Mouse (Mus musculus): Measurements from ENCODE around the gene Tab1. TPM values are rescaled to one million over a fixed set of nuclear protein-coding genes. Genes with fewer than 3 reads are reported as not detected.

Tab1 gene
- polyA plus RNA-seq (2014; fragmentation: Nextera tagmentation; extraction: Ambion mirVana) = 32.2 and 34.9 TPM in 2 replicates

DNA sequence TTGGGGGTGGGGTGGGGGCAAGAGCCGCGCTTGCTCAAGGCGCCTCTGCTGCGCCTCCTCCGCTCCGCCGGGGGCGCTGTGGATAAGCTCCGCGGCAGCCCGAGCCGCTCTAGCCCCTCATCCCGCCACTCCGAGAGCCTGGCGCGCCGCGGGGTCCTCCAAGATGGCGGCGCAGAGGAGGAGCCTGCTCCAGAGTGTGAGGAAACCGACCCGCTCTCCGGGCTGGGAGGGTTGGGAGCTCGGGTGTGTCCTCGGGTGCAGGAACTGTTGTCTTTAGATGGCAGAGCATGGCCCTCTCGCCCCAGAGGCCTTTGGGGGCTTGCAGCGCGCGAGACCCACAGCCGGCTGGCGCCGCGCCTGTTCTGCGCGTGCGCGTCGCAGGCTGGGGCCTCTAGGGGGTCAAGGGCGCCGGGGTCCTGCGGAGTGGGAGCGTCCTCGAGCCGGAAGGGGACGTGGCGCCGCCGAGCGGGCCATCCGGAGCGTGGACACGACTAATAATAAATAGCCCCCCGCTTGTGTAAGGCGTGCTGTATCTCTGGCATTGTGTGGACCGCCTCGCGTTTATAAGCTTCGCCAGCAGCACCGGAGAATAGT lies at the start of gene Tab1:
Tab1 (plus strand) TSS at position 135 of the 594 bp plus-strand sequence.
- H3K4me1 ChIP-seq (ENCODE audit: control insufficient read depth, insufficient read depth, low read length) = peaks cover 27% of the 10 kb centered on the region
- H3K9me3 ChIP-seq (ENCODE audit: control insufficient read depth, low read depth, low read length) = no peaks in the 10 kb centered on the region
- peak within 1 kb of the TSS; percentile 99 for H3K27ac ChIP-seq (ENCODE audit: low read length)
- peak; percentile 92 for ATAC-seq (ENCODE audit: insufficient number of reproducible peaks, insufficient read depth, low FRiP score, low read depth)
- peak within 1 kb of the TSS; percentile 85 for H3K9ac ChIP-seq (replicated peaks; ENCODE audit: low read depth, low read length)
- H3K4me2 ChIP-seq (replicated peaks; ENCODE audit: low read depth, low read length) = peak within 1 kb of the TSS; percentile 92
- no peaks in the 10 kb centered on the region for H3K36me3 ChIP-seq (ENCODE audit: control insufficient read depth, insufficient read depth, low read length)
- WGBS = under 1% methylated on average over 49 of the region's 59 CpGs
- peak within 1 kb of the TSS; percentile 68 for H3K4me3 ChIP-seq (ENCODE audit: low read depth, low read length)
- H3K27me3 ChIP-seq (ENCODE audit: control insufficient read depth, insufficient read depth, low read length) = no peaks in the 10 kb centered on the region

DNA sequence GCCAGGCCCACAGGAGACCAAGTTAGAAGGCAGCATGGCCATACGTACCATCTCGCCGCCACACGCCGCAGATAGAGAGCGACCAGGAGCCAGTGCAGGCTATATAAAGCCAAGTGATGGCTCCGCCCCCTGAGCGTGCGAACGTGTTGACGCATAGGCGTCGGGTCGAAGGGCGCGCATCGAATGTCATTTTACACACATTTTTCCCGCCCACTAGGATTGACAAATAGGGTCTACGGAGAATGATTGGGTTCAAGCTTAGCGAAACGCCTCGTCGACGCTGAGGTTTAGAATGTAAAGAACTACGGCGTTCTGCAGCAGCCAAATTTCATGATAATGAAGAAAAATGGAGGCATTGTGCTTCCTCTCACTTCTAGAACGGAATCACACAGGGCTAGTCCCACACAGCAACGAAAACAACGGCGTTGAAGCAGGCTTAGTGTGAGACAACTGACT lies 49.6 kb upstream of the Tab1 start:
- peak overlapping the region; percentile 57 for H3K4me3 ChIP-seq (ENCODE audit: low read depth, low read length)
- peak overlapping the region; percentile 64 for H3K9ac ChIP-seq (replicated peaks; ENCODE audit: low read depth, low read length)
- H3K36me3 ChIP-seq (ENCODE audit: control insufficient read depth, insufficient read depth, low read length) = peaks cover 41% of the 10 kb centered on the region
- H3K27me3 ChIP-seq (ENCODE audit: control insufficient read depth, insufficient read depth, low read length) = no peaks in the 10 kb centered on the region
- under 1% methylated on average over 30 of the region's 30 CpGs for WGBS
- H3K4me2 ChIP-seq (replicated peaks; ENCODE audit: low read depth, low read length) = peak overlapping the region; percentile 54
- H3K27ac ChIP-seq (ENCODE audit: low read length) = peak overlapping the region; percentile 89
- peak; percentile 95 for ATAC-seq (ENCODE audit: insufficient number of reproducible peaks, insufficient read depth, low FRiP score, low read depth)
- H3K9me3 ChIP-seq (ENCODE audit: control insufficient read depth, low read depth, low read length) = no peaks in the 10 kb centered on the region
- H3K4me1 ChIP-seq (ENCODE audit: control insufficient read depth, insufficient read depth, low read length) = peaks cover 17% of the 10 kb centered on the region; the same call in 1 of the 2 replicates

DNA sequence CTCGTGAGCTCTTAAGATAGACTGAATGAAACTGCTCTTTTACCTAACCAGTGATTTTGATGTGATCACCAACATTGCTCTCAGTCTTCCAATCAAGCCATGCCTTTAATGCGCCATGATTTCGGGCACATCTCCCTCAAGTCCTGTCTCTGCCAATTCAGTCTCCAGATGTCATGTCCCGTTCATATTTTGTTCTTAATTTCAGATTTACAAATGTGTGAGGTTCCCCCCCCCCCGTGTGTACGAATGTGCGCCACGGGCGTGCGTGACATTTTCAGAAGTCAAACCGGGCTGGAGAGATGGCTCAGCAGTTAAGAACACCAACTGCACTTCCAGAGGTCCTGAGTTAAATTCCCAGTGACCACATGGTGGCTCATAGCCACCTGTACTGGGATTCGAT lies 49.2 kb upstream of the Tab1 start:
- Histone ChIP-seq H3K4me2 (replicated peaks; ENCODE audit: low read depth, low read length) (peak overlapping the region; percentile 52), H3K27me3 (ENCODE audit: control insufficient read depth, insufficient read depth, low read length) (no peaks in the 10 kb centered on the region), H3K4me3 (ENCODE audit: low read depth, low read length) (peak overlapping the region; percentile 57), H3K9me3 (ENCODE audit: control insufficient read depth, low read depth, low read length) (no peaks in the 10 kb centered on the region), H3K27ac (ENCODE audit: low read length) (peak overlapping the region; percentile 89), H3K9ac (replicated peaks; ENCODE audit: low read depth, low read length) (peak overlapping the region; percentile 39; the same call in 1 of the 2 replicates), H3K36me3 (ENCODE audit: control insufficient read depth, insufficient read depth, low read length) (peaks cover 36% of the 10 kb centered on the region), H3K4me1 (ENCODE audit: control insufficient read depth, insufficient read depth, low read length) (peaks cover 17% of the 10 kb centered on the region; the same call in 1 of the 2 replicates)
- no peak for ATAC-seq (ENCODE audit: insufficient number of reproducible peaks, insufficient read depth, low FRiP score, low read depth)
- 2% methylated on average over 12 of the region's 12 CpGs for WGBS

DNA sequence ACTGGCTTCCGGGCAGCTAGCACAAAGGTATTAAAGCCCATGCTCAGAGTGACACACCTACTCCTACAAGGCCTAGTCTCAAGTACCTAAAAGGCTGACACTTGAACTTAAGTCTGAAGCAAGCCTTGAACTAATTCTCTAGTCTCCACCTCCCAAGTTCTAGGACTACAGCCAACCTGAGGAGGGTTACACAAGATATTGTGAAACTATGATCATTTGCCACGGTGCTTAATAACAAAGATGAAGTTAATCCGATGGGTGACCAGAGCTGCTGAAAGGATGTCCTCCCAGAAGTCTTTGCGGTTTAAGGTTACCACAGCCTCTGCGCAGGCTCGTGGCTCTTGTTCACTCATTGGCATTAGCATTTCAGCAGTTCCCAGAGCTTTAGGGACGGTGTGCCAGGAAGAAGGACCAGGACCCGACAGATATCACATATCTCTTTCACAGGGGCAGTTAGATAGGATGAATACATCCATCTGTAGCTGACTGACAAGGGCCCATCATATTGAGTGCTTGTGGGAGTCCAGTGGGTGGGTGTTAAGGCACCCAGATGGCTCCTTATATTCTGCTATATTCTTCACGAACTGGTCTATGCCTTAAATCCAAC lies 45.4 kb upstream of the Tab1 start:
- peaks cover 10% of the 10 kb centered on the region; the same call in 1 of the 2 replicates for H3K27me3 ChIP-seq (ENCODE audit: control insufficient read depth, insufficient read depth, low read length)
- WGBS = 84% methylated on average over 9 of the region's 9 CpGs
- H3K4me1 ChIP-seq (ENCODE audit: control insufficient read depth, insufficient read depth, low read length) = no peaks in the 10 kb centered on the region
- H3K9ac ChIP-seq (replicated peaks; ENCODE audit: low read depth, low read length) = no peak overlapping the region
- H3K36me3 ChIP-seq (ENCODE audit: control insufficient read depth, insufficient read depth, low read length) = no peaks in the 10 kb centered on the region
- H3K4me2 ChIP-seq (replicated peaks; ENCODE audit: low read depth, low read length) = no peak overlapping the region
- no peak overlapping the region for H3K4me3 ChIP-seq (ENCODE audit: low read depth, low read length)
- H3K9me3 ChIP-seq (ENCODE audit: control insufficient read depth, low read depth, low read length) = no peaks in the 10 kb centered on the region
- ATAC-seq (ENCODE audit: insufficient number of reproducible peaks, insufficient read depth, low FRiP score, low read depth) = no peak
- no peak overlapping the region for H3K27ac ChIP-seq (ENCODE audit: low read length)

DNA sequence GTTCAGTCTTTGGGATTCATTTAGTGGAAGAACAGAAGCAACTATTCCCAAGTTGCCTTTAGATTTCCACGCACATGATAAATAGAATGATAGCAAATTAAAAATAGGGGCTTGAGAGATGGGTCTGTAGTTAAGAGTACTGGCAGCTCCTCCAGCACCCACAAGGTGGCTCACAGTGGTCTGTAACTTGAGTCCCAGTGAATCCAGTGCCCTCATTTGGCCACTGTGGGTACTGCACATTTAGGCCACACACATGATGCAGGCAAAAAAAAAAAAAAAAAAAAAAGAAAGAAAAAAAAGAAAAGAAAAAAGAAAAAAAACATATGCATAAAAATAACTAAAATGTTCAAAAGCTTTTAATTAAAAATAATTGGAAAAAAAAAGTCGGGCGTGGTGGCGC lies 44.3 kb upstream of the Tab1 start:
- Histone ChIP-seq H3K4me2 (replicated peaks; ENCODE audit: low read depth, low read length) (no peak overlapping the region), H3K27me3 (ENCODE audit: control insufficient read depth, insufficient read depth, low read length) (peaks cover 12% of the 10 kb centered on the region; the same call in 1 of the 2 replicates), H3K9ac (replicated peaks; ENCODE audit: low read depth, low read length) (no peak overlapping the region), H3K36me3 (ENCODE audit: control insufficient read depth, insufficient read depth, low read length) (no peaks in the 10 kb centered on the region), H3K9me3 (ENCODE audit: control insufficient read depth, low read depth, low read length) (no peaks in the 10 kb centered on the region), H3K4me3 (ENCODE audit: low read depth, low read length) (no peak overlapping the region), H3K4me1 (ENCODE audit: control insufficient read depth, insufficient read depth, low read length) (no peaks in the 10 kb centered on the region), H3K27ac (ENCODE audit: low read length) (no peak overlapping the region)
- no peak for ATAC-seq (ENCODE audit: insufficient number of reproducible peaks, insufficient read depth, low FRiP score, low read depth)
- 33% methylated on average over 4 of the region's 4 CpGs for WGBS

DNA sequence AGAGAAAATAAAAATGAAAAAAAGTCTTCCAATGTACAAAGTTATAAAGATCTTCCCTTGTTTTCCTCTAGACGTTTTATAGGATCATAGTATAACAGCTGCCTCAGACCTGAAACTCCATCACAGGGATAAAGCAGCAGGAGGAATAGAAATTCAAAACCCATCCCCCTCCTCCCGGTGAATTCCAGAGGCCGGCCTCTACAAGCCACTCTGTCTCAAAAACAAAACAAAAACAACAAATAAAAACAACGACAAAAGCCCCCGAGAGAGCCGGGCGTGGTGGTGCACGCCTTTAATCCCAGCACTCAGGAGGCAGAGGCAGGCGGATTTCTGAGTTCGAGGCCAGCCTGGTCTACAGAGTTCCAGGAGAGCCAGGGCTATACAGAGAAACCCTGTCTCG lies 42.8 kb upstream of the Tab1 start:
- Histone ChIP-seq H3K9me3 (ENCODE audit: control insufficient read depth, low read depth, low read length) (no peaks in the 10 kb centered on the region), H3K9ac (replicated peaks; ENCODE audit: low read depth, low read length) (no peak overlapping the region), H3K36me3 (ENCODE audit: control insufficient read depth, insufficient read depth, low read length) (no peaks in the 10 kb centered on the region), H3K4me1 (ENCODE audit: control insufficient read depth, insufficient read depth, low read length) (no peaks in the 10 kb centered on the region), H3K27ac (ENCODE audit: low read length) (no peak overlapping the region), H3K27me3 (ENCODE audit: control insufficient read depth, insufficient read depth, low read length) (peaks cover 12% of the 10 kb centered on the region; the same call in 1 of the 2 replicates), H3K4me2 (replicated peaks; ENCODE audit: low read depth, low read length) (no peak overlapping the region), H3K4me3 (ENCODE audit: low read depth, low read length) (no peak overlapping the region)
- whole genome bisulfite sequencing = 70% methylated on average over 11 of the region's 11 CpGs
- no peak for ATAC-seq (ENCODE audit: insufficient number of reproducible peaks, insufficient read depth, low FRiP score, low read depth)

DNA sequence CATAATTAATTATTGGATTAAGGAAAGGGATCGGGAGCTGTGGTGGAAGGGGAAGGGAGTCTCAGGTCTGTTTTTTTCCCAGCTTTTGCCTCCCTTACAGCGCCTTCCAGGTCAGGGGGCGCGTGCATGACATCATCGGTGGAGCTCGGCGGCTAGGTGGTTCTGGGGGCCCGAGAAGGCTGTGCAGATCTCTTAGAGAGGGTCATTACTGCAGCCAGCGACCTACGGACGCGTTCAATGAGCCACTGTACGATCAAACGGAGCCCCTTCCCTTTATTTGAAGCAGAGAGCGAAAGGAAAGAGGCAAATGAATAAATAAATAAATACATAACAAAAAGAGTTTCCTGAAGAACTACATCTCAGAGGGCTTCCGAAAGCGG lies 42.2 kb upstream of the Tab1 start:
- under 1% methylated on average over 17 of the region's 17 CpGs for whole genome bisulfite sequencing
- H3K27ac ChIP-seq (ENCODE audit: low read length) = no peak overlapping the region; the same call in 1 of the 2 replicates
- no peak for ATAC-seq (ENCODE audit: insufficient number of reproducible peaks, insufficient read depth, low FRiP score, low read depth)
- no peaks in the 10 kb centered on the region for H3K9me3 ChIP-seq (ENCODE audit: control insufficient read depth, low read depth, low read length)
- peaks cover 12% of the 10 kb centered on the region; the same call in 1 of the 2 replicates for H3K27me3 ChIP-seq (ENCODE audit: control insufficient read depth, insufficient read depth, low read length)
- peak overlapping the region; percentile 3 for H3K9ac ChIP-seq (replicated peaks; ENCODE audit: low read depth, low read length)
- H3K4me3 ChIP-seq (ENCODE audit: low read depth, low read length) = peak overlapping the region; percentile 55
- no peaks in the 10 kb centered on the region for H3K4me1 ChIP-seq (ENCODE audit: control insufficient read depth, insufficient read depth, low read length)
- peak overlapping the region; percentile 88 for H3K4me2 ChIP-seq (replicated peaks; ENCODE audit: low read depth, low read length)
- H3K36me3 ChIP-seq (ENCODE audit: control insufficient read depth, insufficient read depth, low read length) = no peaks in the 10 kb centered on the region

DNA sequence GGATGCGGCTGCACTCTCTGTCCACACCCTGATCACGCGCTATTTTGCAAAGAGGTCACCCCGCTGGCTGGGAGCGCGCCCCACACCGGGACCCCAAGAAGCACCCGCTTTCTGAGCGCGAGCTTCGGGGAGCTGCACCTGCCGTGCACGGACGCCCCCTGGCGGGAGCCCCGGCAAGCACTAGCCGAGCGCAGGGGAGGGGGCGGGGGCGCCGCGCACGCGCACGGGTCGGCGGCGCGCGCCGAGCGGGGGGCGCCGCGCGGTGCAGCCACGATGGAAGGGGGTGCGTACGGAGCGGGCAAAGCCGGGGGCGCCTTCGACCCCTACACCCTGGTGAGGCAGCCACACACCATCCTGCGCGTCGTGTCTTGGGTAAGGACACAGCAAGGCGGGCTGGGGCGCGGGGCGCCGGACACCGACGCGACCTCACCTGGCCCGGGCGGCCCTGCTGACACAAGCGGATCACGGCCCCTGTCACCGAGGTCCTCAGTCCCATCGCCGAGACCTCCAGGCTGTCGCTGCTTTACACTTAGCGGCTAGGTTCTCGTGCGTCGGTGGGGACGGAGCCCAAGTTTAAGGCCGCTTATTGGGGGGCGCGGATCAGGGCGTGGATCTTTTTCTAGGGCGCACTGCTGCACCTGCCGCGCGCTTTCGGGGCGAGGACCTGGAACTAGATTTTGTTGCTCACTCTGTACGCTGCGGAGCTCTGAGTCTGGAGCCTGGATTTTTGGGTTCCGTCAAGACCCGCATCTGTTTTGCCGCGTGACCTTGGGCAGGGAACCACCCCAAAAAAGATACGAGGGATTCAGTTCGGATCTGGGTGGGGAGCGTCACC lies 41.6 kb upstream of the Tab1 start, which contains the start of the genes Syngr1 and Rpl3:
Syngr1 (plus strand) TSS at position 214 of the 835 bp plus-strand sequence.
Rpl3 (minus strand) TSS at position 748 of the 835 bp plus-strand sequence.
- H3K27me3 ChIP-seq (ENCODE audit: control insufficient read depth, insufficient read depth, low read length) = peaks cover 12% of the 10 kb centered on the region; the same call in 1 of the 2 replicates

More for the DNA sequence above, 41.6 kb upstream of the Tab1 start, which contains the start of the genes Syngr1 and Rpl3:
- peak within 1 kb of the TSS; percentile 88 for H3K4me2 ChIP-seq (replicated peaks; ENCODE audit: low read depth, low read length)
- 2% methylated on average over 80 of the region's 86 CpGs for WGBS
- no peaks in the 10 kb centered on the region for H3K9me3 ChIP-seq (ENCODE audit: control insufficient read depth, low read depth, low read length)
- H3K9ac ChIP-seq (replicated peaks; ENCODE audit: low read depth, low read length) = peak within 1 kb of the TSS; percentile 25
- no peak within 1 kb of the TSS; the same call in 1 of the 2 replicates for H3K27ac ChIP-seq (ENCODE audit: low read length)
- no peaks in the 10 kb centered on the region for H3K36me3 ChIP-seq (ENCODE audit: control insufficient read depth, insufficient read depth, low read length)
- ATAC-seq (ENCODE audit: insufficient number of reproducible peaks, insufficient read depth, low FRiP score, low read depth) = peak; percentile 66; the same call in 1 of the 2 replicates
- H3K4me1 ChIP-seq (ENCODE audit: control insufficient read depth, insufficient read depth, low read length) = no peaks in the 10 kb centered on the region
- H3K4me3 ChIP-seq (ENCODE audit: low read depth, low read length) = peak within 1 kb of the TSS; percentile 55

Data from stomach, embryonic 14.5 days (tissue).